Mouse (Mus musculus): Measurements from ENCODE around the gene Antxr2.

The Antxr2 gene

DNA sequence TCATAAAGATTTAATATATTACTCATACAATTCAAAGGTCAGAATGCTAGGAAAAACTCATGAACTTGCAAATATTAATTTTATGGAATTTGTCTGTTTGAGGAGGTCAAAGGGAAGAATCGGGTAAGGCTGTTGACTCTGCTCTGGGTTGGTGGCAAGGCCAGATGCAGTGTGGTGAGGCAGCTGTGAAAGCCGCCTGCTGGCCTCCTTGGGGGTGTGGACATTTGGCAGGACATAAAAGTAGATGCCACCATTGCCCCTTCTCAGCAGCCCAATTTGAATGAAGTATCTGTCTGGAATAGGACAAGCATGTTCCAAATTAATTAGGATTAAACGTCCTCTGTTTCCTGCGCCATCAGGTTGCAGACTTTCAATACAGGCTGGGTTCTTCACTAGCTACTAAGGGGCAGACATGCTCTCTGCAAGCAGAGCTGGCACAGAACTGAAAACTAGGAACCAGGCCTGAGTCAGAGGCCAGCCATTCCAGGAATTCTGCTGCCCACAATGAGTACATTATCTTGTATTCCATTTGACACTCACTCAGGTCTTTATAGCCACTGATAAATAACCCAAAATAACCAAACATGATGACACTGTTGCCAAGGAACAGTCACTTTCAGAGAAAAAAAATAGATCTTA lies 44.1 kb downstream of the Antxr2 start:
- no peak for DNase-seq

DNA sequence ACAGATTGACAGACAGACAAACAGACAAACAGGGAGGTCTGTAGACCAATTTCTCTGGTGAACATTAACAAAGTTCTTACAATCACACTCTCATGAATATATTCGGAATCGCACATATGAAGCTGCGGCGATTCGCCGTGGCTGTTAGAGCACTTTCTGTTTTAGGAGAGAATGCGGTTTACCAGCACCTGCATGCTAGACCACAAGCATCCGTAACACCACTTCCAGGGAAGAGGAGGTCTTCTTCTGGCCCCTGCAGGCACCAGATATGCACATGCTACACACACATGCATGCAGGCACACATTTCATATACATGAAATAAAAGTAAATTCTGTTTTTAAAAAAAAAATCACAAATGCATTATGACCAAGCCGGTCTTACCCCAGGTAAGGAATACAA lies 47.5 kb downstream of the Antxr2 start:
- no peak for DNase-seq

DNA sequence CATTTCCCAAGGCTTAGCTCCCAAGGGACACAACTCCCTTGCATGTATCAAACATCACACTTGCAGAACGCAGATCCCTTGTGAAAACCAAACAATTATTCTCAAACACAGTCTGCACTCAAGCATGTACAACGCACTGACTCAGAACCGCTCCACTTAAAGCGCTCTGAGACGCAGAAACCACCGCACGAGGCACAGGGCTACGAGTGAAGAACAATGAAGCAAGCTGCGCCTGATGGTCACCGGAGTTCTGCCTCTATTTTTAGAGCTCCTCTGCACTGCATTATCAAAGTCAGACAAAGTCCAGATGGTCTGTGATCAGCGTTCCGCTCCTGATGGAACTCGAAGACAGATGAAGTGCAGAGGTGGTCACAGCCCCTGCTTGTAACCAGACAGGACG lies 50.4 kb downstream of the Antxr2 start:
- no peak for DNase-seq

DNA sequence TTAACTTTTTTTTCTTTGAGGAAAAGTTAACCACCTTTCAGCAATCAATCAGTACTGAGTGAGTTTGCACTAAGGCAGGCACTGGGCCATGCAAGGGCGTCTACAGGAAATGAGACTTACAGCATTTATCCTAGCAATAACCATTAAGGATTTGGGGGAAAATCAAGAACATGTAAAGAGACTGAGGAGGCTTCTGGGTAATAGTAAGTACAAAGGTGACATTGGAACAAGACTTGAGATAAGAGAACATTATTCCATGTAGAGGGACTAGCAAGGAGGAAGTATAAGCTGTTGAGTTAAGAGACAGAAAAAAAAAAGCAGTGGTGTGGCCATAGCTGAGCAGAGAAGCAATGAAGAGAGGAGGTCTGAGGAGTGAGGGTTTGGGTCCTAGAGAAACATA lies 57.5 kb downstream of the Antxr2 start:
- DNase-seq, result no peak

DNA sequence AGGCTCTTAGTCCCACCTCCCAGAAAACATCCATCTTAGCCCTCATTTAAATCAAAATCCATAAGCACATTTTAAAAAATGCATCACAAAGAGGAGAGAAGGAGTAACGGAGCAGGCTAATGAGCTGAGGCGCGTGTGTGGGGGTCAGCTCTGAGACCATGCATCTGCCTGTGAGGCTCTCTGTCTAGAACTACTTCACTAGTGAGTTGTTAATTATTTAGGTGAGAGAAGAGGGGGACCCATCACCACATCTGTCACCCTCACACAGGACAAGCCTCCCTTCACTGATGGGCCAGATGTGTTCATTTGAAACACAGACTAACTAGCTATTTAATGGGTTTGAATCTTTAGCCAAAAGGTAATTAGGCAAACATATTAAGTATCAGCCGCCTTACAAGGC lies 58.8 kb downstream of the Antxr2 start:
- DNase-seq, result no peak

DNA sequence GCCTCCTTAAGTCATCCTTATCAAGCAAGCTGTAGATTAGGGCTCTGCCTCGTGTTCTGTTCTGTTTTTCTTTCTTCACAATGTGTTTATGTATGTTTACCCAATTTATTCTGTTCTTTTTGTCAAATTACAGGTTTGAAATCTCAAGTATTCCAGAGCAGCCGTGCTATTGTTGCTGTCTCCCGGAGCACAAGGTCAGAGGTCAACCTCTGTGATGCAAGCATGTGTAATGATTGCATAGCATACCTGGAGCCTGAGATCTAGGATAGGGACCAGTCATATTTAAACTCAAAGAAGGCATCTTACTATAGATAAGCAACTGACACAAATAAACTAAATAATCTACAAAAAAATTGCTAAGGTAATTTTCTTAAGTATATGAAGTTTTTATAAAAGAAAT lies 59.6 kb downstream of the Antxr2 start:
- no peak for DNase-seq

DNA sequence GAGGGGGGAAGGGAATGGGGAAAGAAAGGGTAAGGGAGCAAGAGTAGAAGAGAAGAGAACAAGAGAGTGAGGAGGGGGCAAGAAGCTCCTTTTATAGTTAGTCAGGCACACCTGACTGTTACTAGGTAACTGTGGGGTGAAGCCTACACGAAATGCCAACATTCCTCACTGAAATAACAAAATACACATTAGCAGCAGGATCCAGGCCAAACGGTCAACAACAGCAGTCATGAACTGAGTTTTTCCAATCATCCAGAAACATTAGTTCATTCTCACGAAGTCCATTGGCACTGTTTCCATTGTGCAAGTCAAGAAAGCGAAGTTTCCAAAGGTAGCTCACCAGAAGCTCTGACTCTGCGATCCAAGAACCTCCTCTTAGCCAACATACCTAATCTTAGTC lies 63.8 kb downstream of the Antxr2 start:
- DNase-seq, result no peak

DNA sequence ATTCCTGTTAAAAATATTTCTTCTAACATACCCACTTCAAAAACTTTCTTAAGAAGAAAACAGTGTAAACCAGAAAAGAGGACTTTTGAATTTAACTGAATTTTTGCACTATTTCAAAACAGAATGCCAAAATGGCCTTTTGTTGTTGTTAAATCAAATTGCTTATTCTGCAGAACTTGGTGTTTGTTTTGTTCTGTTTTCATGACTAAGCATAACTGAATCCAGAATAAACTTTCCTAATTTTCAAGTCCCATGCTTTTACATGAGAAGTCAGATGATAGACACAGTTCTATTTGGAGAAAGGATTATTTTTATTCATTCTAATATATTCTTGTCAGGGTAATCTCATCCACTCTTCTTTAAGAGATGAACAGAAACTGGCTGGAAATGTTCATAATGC lies 64.7 kb downstream of the Antxr2 start:
- no peak for DNase-seq

DNA sequence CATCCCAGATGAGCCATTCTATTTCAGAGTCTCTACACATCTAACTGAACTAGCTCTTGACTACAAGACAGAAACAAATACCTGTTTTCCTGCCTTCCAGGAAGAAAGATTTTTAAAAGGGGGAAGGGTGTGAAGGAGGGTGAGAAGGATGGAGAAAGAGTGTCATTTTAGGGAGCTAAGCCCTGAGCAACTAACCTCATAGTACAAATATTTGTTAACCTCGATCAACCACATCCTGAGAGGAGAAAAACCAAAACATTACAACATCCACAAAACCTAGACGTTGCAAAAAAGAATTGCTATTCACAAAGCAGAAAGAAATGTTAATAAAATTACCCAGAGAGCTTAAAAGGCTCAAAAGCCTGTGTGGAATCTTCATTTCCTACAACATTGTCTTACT lies 66.4 kb downstream of the Antxr2 start:
- no peak for DNase-seq

DNA sequence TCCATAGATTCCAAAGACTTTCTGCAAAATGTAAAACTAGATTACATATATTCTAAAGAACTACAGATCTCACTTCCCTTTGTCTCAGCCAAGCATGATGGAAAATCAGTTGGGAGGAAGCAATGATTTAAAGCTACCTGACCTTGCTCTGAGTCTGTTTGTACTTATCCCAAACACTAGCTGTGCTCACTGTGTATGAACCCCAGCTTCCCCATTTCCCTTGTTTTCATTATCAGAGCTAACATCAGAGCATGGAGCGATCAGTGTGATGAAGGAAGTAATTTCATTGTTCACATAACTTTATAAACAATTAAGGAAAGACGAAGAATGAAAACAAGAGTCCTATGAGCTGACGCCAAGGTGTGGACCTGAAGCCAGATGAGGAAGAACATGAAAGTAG lies 68.3 kb downstream of the Antxr2 start:
- no peak for DNase-seq

DNA sequence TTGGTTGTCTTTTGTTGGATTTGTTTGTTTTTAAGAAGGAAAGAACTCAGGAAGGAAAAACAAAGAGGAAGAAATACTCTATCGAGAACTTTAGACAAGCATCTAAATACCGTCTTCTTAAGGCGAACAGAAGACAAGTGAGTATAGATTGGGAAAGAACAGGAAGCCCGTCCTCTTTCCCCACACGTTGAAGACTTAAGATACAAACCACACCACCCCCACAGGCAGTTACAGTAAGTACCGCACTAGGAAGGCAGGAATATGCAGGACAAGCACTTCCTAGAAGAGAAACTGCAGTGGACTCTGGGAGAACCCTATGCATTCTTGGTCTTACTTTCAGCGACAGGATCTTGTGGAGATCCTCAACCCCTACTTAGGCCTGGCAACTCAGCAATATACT lies 69.1 kb downstream of the Antxr2 start:
- no peak for DNase-seq

DNA sequence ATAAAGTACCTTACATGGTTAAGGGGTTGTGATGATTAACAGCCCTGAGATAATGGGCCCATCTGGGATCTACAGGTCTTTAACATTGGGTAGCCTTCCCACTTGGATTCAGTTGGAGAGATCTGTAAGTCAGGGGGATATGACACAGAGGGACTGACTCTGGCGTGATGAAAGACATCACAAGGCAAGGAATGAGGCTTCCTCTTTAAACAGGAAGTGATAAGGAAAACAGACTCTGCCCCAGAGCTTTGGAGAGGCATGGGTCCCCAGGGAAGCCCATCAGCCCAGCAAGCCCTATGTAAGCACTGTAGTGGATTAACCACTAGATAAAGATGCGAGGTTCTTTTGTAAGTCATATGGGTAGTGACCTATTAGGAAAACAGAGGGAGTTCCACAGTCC lies 71.2 kb downstream of the Antxr2 start:
- no peak for DNase-seq

DNA sequence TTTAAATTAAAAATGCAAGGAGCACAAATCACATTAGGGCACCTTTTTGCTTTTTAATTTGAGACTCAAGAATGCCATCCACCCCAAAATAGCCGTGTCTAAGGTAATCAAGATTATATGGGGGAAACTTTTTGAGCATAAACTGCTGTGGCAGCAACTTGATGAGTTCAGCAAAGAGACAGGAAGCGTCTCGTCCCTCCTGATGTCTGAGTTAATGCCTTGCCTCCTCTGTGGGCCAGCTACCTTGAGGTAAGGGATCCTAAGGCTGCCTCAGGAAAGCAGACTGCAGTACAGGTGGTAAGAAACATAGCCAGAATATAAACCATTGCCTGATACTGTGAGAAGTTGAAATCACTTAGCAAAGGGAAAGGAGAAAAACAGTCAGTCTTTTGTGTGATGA lies 71.8 kb downstream of the Antxr2 start:
- no peak for DNase-seq

DNA sequence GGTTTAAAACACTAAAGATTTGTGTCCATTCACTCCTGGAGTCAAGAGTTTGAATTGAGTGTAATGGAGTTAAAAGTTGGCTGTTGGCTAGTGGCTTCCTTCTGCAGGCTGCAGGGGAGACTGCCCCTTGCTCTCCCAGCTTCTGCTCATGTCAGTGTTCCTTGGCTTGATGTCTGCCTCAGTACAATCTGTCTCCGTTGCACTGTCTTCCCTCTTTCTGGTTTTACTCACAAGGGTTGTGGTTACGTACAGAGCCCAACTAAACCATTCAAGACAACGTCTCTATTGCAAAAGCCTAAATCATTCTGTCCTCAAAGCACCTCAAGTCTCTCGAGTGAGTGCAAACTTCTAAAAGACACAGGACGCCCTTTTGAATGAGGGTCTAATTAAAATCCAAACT lies 73.3 kb downstream of the Antxr2 start:
- no peak for DNase-seq

DNA sequence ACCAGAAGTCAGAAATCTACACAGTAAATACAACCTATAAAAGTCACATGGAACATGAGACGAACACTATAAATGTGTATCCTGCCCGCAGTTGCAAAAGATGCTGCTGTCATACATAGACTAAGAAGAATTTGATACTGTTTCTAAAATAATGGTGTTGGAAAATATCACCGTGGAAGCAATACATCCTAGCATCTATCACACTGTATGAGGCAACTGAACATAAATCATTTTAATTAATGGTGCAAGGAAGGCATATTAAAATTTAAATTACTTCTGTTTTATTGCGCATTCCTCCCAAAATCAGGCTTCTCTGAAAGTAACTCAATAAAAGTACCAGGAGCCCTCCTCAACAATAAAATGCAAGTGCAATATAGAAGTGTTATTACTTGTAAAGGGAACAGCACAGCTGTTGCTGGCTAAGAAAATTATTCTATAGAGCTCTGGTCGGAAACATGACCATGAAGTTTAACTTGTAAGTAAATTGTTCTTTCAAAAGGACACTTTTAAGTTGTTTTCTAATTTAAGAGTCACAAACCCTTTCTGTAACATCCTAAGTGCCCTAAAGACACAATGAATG lies 76.6 kb downstream of the Antxr2 start:
- DNase-seq, result no peak

DNA sequence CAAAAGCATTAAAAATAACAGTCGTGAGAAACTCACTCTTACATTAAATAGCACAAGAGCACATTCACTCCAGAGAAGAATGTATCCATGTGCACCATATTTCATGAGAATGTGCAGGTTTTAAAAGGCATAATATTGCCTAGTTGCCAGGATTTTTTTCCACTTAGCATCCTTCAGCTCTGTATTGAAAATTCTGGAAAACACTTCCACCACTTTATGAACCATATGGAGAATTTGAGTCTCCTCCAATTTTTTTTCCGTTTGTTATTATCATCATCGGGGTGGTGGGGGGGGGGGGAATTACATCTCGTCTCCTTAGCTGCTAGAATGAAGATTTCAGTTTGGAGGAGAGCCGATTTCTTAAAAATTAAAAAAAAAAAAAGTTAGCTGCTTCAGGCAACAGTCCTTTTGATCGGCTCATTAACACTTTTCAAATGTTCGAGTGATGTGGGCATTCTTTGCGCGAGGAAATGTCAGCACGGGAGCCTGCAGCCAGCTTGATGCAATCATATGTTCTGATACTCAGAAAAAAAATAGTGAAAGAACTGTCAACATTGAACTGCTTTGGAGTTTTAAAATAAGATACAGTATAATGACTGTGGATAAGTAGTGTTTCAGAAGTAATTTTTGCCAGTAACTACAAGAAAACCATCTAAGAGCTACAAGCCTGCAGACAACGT lies 77.5 kb downstream of the Antxr2 start:
- DNase-seq, result no peak

DNA sequence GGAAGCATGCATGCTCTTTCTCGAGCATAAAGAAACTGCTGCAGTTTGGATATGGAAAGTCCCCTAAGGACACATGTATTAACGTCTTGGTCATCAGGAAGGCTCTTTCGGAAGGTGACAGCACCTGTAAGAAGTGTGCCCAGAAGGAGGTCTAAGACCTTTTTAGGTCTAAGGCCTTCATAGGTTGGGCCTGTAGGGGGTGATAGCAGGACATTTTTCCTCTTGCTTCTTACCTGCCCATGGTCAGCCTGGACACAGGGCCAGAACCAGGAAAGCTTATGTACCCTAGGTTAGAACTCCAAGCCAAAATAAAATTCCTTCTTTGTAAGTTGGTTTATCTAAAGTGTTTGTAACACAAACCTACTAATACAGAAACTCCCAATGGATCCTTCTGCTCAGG lies 83.6 kb downstream of the Antxr2 start:
- no peak for DNase-seq

DNA sequence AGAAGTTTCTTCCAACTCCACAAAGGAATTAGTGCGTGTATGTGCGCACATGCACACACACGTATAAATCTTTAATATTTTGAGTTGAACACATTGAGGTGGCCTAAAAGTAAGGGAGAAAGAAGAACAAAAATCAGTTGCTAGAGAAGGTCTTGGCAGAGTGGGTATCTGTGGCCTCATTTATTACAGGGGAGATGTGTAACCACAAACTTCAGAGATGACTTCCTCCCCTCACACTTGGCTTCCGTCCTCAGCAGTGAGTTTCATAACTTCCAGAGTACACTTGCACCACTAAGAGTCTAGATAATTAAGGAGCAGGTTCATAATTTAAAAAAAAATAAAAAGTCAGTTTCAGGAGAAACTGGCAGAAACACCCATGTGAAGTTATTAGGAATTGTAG lies 84.6 kb downstream of the Antxr2 start:
- no peak for DNase-seq

DNA sequence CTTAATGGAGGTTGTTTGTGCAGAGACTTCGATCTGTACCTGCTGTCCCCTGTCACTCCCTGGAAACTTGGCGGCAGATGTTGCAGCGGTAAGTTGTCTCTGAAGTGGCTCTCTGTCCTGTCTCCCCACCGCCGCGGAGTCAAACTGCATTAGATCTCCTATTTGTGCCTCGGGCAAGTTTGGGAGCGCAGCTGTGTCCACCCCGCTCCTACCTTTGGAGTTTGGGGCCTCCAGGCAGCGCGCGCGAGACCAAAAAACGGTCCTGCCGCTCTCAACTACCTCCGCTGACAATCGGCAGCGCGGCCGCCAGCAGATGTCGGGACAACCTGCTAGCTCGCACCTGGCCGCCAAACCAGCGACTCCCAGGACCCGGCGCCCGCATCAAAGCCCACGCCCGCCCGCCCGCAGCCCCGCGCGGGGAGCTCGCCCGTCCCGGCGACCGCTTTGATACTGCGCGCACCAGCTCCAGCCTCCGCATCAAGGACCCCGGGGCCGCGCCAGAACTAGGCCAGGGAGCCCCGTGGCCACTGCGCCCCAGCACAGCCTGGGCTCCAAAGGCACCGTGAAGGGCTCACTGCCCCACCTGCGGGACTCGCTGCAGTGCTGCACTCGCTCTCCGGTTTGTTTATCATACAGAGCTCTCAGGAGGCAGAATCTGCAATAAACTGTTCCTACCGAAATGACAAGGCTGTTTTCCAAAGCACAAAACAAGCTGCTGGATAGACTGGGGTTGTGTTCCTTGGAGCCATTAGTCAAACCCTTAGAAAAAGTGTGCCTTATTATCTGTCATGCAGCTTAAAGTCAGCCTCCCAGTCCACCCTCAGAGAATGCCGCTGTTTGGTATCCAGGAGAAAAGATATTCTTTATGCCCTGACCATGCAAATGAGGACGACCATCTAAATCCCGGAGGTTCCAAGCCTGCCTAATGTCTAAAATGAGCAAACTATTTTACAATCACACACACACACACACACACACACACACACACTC lies 95.4 kb downstream of the Antxr2 start:
- peak; percentile 29 for DNase-seq

DNA sequence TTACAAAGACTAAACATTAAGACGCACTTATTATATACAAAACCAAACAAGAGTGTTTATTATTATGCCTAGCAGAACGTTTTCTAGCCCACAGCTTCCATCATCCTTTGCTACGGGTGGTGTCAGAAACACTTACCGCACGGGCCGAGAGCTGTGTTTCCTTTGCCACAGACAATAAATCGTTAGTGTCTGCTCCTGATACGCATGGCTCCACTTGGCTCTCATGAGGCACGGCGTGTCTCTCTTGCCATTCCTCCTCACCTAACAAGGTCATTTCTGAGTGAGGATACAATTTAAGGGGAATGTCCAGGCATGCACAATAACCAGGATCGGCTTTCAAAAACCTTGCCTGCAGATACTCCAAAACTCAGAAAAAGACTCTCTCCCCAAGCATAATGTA lies 113.2 kb downstream of the Antxr2 start:
- no peak for DNase-seq

DNA sequence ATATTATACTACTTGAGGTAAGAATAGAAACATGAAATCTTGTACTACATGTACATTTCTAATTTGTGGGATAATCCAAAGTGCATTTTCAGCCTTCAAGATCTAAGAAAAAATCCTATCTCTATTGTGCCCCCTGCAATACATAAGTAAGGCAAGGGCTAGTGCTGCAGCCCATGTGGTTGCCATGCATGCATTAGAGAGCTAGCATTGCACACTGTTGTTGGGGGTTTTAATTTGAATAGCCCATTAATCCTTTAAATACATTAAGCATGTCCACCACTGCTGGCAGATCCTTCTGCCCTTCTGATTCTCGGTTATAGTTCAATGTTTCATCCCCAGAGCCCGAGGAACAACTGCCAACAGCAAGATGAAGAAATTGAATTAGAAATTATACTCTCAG lies 116.0 kb downstream of the Antxr2 start:
- DNase-seq, result no peak

DNA sequence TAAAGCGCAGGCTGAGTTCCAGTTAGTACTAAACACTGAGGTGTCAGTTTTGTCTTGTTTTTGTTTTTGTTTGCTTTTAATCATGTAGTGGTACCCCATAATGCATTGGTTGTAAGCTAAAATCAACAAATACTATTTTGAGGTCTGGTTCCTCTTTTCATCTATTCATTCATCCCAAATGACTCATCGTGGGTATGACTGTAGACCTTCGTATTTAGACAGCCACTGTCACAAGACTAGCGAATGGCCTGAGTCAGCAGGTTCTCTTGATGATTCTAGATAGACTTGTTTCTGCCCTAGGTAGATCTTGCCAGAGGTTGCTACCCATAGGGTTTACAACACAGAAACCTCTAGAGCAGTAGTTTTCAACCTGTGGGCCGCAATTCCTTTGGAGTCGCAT lies 116.9 kb downstream of the Antxr2 start:
- DNase-seq, result no peak

DNA sequence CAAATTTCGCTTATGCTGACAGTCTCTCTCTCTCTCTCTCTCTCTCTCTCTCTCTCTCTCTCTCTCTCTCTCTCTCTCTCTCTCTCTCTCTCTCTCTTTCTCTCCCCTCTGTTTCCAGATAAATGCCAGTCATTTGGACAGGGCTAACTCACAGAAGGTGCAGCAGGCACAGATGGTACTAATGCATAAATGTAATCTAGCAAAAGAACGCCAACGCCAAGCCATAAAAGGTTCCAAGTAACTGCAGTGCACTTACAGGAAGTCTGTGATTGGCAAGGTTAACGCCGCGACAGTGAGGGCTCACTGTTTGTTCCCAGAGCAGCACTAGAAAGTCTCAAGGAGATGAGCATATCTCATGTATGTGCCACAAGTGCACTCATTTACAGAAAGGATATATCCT lies 123.4 kb downstream of the Antxr2 start:
- peak; percentile 9 to 13 for DNase-seq

Measured in cerebellum, postnatal 36 days (tissue).